Mouse (Mus musculus): ENCODE results near the gene Mapkbp1.

DNA sequence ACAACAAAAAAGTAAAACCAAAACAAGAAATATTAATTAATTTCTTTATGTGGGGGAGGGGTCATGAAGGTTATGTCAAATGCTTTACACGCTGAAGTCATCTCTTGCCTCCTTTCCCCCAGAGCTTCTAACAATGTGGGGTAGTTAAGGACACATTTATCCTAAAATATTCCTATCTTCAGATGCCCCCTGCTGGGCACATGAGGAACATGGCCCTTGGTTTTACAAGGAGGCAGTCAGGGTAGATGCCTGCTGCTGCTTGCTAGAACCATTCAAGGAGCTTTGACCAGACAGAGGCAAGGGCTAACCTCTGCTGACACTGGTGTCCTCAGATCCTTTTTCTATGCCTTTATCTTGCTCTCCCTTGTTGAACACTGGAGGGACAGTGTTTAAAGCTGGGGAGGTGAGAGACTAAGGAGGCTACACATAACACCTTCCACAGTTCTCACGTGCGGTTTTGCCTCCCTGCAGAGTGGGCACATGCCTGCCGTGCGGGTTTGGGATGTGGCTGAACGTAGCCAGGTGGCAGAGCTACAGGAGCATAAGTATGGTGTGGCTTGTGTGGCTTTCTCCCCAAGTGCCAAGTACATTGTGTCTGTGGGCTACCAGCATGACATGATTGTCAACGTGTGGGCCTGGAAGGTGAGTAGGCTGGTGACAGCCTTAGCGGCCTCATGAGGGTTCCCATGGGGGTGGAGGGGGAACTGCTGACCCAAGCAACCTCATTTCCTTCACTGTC lies 39.1 kb downstream of the Mapkbp1 start:
- no peak for TF ChIP-seq CTCF (IDR thresholded peaks at IDR 0.05; ENCODE audit: borderline replicate concordance, control insufficient read depth, extremely low read depth, insufficient read depth, low read length, poor library complexity)
- no peak for TF ChIP-seq POLR2A (IDR thresholded peaks at IDR 0.05; ENCODE audit: control insufficient read depth, extremely low read depth, insufficient read depth, low read length, poor library complexity)

Measured in thymus, adult 2 months (tissue).